Mouse (Mus musculus): ENCODE results near the gene Esyt2. TPM values are rescaled to one million over a fixed set of nuclear protein-coding genes. Genes with fewer than 3 reads are reported as not detected.

The Esyt2 gene
- total RNA-seq, 2 experiments from 2014 or later = 61.2 to 73.0 TPM

DNA sequence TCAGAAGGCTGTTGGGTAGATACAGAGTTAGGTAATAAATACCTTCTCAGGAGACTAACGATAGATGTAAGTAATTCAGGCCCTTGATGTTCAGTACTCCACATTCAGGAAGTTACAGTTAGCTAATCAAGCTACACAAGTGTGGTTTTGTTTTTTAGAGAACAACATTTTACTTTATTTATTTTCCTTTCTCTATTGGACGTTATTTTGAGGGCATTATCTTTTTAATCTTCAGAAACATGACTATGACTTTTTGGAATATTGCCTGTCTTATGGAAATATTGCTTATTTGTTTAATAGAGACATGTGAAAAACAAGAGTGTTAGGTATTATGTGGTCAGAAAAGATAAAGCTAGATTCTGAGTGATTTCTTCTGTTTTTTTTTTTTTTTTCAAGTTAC is 12.2 kb downstream of the Esyt2 start:
- peak overlapping the region; percentile 81 for H3K27ac ChIP-seq
- no peak overlapping the region for H3K4me3 ChIP-seq
- DNase-seq (ENCODE audit: low spot score in 2 of 2) = no peak
- TF ChIP-seq CTCF (conservative IDR thresholded peaks at IDR 0.05) = no peak

DNA sequence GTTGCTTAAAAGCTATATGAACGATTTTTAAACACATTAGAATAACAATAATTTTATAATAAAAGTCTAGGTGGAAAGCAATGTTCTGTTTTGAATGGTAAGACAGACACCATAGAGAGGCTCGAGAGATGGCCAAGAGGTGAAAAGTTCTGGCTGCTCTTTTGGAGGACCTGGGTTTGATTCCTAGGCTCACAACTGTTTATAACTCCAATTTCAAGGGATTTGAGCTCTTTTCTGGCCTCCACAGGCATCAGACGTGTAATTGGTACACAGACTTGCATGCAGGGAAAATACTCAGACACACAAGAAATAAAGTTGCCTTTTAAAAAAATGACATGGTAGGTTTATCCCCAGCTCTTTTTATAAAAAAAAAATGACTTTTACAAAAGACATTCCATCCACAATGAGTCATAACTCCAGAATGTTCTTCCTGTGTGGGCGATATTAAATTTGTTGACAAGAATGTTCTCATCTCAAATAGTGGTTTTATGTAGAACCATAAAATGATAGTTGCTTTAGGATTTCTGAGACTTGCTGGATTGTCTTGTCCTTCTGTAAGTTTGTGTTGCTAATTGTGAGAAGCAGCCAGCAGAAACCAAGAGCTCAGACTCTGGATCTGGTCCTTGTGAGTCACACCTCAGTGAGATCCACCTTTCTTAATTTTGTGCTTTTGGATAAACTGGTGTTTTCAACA is 12.8 kb downstream of the Esyt2 start:
- TF ChIP-seq CTCF (conservative IDR thresholded peaks at IDR 0.05) = no peak
- peak overlapping the region; percentile 81 for H3K27ac ChIP-seq
- peak in 1 of 2 experiments; percentile 56 for DNase-seq (ENCODE audit: low spot score in 2 of 2)
- H3K4me3 ChIP-seq = no peak overlapping the region

DNA sequence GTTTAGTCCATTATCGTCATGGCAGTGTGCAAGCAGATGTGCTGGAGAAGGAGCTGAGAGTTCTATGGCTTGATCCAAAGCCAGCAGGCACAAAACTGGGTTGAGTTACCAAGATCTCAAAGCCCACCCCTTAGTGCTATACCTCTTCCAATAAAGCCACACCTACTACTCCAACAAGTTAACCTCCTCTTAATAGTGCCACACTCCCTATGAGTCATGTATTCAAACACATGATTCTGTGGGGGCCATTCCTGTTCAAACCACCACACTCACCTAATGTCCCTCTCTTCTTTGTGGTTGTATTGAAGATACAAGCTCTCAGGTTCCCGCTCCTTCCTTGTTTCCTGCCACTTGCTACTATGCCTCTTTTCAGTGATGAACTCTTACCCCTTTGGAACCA is 18.9 kb downstream of the Esyt2 start:
- H3K4me3 ChIP-seq = no peak overlapping the region
- DNase-seq (ENCODE audit: low spot score in 2 of 2) = no peak
- no peak for TF ChIP-seq CTCF (conservative IDR thresholded peaks at IDR 0.05)

DNA sequence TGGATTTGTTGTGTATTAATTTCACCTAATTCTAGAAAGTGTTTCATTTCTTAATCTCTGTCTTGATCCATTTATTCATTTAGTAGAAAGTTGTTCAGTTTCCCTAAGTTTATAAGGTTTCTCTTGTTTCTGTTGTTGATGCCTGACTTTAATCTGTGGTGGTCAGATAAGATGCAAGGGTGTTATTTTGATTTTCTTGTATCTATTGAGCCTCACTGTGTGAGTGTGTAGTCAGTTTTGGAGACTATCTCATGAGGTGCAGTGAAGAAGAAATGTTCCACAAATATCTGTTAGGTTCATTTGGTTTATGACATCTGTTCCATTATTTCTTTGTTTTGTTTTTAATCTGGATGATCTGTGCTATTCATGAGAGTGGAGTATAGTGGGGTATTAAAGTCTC is 21.2 kb downstream of the Esyt2 start:
- TF ChIP-seq CTCF (conservative IDR thresholded peaks at IDR 0.05) = no peak
- H3K27ac ChIP-seq = no peak overlapping the region
- no peak for DNase-seq (ENCODE audit: low spot score in 2 of 2)
- H3K4me3 ChIP-seq = no peak overlapping the region

More for the DNA sequence above, 18.9 kb downstream of the Esyt2 start:
- no peak overlapping the region for H3K27ac ChIP-seq

DNA sequence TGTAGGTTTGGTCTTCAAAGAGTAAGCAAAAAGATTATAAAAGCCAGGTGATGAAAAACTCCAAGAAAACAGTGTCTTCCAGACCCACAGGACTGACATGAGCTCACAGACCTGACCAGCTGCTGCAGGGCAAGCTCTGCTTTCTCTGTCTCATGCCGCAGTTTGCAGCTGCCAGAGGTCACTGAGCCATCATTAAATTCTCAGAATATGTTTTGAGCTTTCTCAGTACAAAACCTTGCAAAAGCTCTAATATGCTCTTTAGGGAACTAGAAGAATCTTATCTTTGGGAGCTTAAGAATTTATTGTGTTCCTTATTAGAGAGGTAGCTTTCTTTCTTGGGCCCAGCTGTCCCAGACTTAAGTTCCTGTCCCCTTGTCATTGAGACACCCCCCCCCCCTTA is 25.0 kb downstream of the Esyt2 start:
- Histone ChIP-seq H3K4me3 (no peak overlapping the region), H3K27ac (peak overlapping the region; percentile 15; the same call in 1 of the 2 replicates)
- no peak for DNase-seq (ENCODE audit: low spot score in 2 of 2)
- no peak for TF ChIP-seq CTCF (conservative IDR thresholded peaks at IDR 0.05)

DNA sequence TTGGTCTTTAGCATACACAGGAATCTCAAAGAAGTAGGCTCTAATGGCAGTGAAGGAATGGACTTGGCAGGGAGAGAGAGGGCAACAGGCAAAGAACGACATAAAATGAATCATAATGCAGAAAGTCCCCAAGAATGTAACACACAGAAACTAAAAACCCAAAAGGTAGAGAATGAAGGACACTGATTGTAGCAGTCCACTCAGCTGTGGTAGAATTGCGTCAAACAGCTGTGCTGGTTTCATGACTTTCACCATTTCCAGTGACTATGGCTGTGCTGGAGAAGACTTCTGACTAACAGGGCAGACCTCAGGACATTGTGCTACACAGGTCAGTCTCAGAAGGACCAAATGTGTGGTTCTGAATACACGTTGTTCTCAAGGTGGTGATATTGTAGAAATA is 26.9 kb downstream of the Esyt2 start:
- TF ChIP-seq CTCF (conservative IDR thresholded peaks at IDR 0.05) = no peak
- DNase-seq (ENCODE audit: low spot score in 2 of 2) = no peak
- Histone ChIP-seq H3K27ac (peak overlapping the region; percentile 71; the same call in 1 of the 2 replicates), H3K4me3 (no peak overlapping the region)

DNA sequence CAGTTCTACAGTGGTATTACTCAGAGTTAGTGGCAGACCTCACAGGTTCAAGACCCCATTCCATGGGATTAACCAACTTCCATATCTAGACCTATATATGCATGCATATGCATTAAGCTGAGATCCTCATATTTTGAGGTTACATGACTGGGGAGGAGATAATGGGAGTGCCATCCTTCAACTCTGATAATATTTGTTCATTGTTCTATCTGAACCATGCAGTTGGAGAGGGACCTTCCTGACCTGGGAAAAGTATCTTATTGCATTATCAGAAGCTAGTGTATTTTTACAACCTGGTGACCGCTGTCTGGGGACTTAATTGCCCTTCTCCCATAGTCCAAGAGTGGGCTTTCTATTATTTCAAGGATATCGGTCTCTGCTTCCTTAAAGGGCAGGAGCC is 27.6 kb downstream of the Esyt2 start:
- TF ChIP-seq CTCF (conservative IDR thresholded peaks at IDR 0.05) = no peak
- H3K27ac ChIP-seq = peak overlapping the region; percentile 71
- H3K4me3 ChIP-seq = no peak overlapping the region
- no peak for DNase-seq (ENCODE audit: low spot score in 2 of 2)

DNA sequence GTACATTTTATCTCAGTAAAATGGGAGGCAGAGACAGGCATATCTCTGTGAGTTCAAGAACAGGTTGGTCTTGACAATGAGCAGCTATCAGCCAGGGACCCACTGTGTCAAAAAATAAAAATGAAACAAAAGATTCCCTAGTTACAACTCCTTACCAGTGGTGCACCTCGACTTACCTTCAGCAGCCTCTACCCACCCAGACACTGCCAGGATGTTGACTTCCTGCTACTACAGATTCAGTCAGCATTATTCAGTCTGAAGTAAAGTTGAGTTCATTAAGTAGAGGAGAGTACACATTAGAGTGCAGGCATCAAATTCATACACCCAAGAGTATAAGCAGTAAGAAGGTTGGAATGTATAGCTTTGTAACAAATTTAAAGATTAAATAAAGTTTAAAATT is 32.8 kb downstream of the Esyt2 start:
- TF ChIP-seq CTCF (conservative IDR thresholded peaks at IDR 0.05) = no peak
- Histone ChIP-seq H3K27ac (no peak overlapping the region), H3K4me3 (no peak overlapping the region)
- DNase-seq (ENCODE audit: low spot score in 2 of 2) = no peak

DNA sequence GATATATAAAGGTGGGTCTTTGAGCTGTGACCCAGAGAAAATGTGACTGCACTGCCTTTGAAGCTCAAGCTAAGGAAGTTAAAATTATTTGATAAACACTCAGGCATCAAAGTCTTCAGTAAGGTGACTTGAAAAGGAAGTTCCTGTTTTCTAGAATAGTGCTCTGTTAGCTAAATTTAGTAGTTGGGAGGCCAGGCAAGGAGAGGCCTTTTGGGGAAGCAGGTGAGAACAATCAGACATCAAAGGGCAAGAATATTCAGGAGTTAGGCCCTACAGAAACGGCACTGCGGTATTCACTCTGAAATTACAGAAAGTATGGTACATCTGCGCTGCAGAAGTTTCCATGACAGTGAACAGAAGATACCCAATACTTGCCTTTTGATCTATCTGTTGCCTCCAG is 34.5 kb downstream of the Esyt2 start:
- Histone ChIP-seq H3K27ac (peak overlapping the region; percentile 63), H3K4me3 (no peak overlapping the region)
- no peak for TF ChIP-seq CTCF (conservative IDR thresholded peaks at IDR 0.05)
- DNase-seq (ENCODE audit: low spot score in 2 of 2) = no peak

DNA sequence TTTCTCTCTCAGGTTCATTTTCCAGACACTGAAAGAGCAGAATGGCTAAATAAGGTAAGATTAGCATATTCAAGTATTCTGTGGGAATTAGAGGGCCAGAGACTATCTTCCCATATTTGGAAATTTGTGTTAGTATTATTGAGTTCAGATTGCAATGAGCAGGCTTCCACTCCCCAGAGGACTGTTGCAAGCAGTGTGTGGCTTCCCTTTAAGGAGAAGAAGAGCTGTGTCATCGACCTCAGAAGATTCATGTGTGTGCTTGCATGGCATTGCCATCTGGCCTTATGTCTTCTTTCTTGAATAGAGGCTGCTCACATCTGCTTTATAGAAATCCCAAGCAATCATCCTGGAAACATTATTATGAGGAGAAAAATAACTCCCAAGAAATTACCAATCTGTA is 36.8 kb downstream of the Esyt2 start:
- Histone ChIP-seq H3K27ac (peak overlapping the region; percentile 37; the same call in 1 of the 2 replicates), H3K4me3 (no peak overlapping the region)
- TF ChIP-seq CTCF (conservative IDR thresholded peaks at IDR 0.05) = no peak
- no peak for DNase-seq (ENCODE audit: low spot score in 2 of 2)

DNA sequence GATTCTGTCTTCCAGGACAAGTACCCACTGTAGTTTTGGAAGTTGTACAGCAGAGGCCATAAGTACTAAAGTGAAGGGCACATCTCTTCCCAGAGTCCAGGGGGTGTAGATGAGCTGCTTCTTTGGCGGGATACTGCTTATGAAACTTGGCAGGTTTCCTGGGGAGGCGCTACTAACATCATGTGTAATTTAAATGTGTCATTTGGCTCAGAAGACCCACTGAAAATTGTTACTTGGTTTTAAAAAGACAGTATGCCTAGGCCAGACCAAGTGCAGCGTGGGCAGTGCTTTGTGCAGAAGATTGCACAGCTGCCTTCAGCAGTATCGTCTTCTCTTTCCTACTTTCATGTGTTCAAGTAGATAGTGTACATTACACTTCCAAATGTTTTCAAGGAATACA is 44.5 kb downstream of the Esyt2 start:
- Histone ChIP-seq H3K4me3 (no peak overlapping the region), H3K27ac (peak overlapping the region; percentile 75)
- peak in 1 of 2 experiments; percentile 51 for DNase-seq (ENCODE audit: low spot score in 2 of 2)
- TF ChIP-seq CTCF (conservative IDR thresholded peaks at IDR 0.05) = no peak

DNA sequence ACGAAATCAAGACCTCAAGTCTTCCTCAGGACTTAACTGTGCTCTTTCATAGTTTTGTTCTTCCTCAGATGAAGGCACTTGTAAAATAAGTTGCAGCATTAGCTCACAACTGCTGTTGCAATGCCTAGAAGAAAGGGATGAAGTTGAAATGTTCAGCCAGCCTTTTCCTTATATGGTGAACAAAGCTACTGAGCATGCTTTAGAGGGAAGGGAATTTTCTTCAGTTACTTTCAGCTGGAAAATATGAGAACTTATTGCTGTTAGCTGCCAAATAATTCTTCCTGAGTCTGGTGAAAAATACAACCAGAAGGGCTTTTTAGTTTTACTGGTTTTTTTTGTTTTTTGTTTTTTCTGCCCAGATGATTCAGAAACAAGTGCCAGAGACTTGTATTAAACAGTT is 45.2 kb downstream of the Esyt2 start:
- no peak for DNase-seq (ENCODE audit: low spot score in 2 of 2)
- H3K4me3 ChIP-seq = no peak overlapping the region
- peak overlapping the region; percentile 75 for H3K27ac ChIP-seq
- no peak for TF ChIP-seq CTCF (conservative IDR thresholded peaks at IDR 0.05)

DNA sequence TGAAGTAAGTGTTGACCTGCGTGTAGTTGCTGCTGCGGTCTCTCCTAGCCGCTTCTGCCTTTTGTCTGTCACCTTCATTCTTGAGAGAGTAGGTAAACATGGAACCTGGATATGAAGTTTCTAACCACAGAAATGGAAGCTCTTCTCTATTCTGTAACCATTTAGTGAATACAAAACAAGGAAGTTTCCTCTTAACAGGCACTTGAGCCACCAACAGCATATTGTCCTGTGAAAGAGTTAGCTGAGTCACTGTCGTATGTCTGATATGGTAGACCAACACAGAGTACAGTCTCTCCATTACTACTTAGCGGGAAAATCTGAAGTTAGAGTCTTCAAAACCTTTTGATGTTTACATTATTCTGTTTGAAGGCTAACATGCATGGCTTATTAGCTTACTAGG is 53.3 kb downstream of the Esyt2 start:
- no peak for DNase-seq (ENCODE audit: low spot score in 2 of 2)
- no peak overlapping the region for H3K4me3 ChIP-seq
- TF ChIP-seq CTCF (conservative IDR thresholded peaks at IDR 0.05) = no peak
- H3K27ac ChIP-seq = no peak overlapping the region

DNA sequence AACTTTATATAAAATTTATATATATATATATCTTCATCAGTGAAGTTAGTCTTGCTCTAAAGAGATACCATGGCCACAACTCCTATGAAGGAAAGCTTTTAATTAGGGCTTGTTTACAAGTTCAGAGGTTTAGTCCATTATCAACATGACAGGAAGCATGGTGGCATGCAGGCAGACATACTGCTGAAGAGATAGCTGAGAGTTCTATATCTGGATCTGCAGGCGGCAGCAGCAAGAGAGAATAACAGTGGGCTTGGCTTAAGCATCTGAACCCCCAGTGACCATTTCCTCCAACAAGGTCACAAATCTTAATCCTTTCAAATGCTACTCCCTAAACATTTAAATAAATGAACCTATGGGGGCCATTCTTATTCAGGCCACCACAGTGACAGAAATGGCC is 59.2 kb downstream of the Esyt2 start:
- Histone ChIP-seq H3K27ac (no peak overlapping the region), H3K4me3 (no peak overlapping the region)
- TF ChIP-seq CTCF (conservative IDR thresholded peaks at IDR 0.05) = no peak
- DNase-seq (ENCODE audit: low spot score in 2 of 2) = no peak
